Mouse (Mus musculus) megakaryocyte, adult 5-6 weeks (primary cell): ENCODE data around the gene Dlg2. TPM values are rescaled to one million over a fixed set of nuclear protein-coding genes. Genes with fewer than 3 reads are reported as not detected.

Experiments
- ATAC-seq: 2 replicates; pipeline ENCODE4 v1.8.0; 2016; ENCODE audit warnings: mild to moderate bottlenecking, inconsistent platforms; ENCODE audit not compliant: poor library complexity, severe bottlenecking
- total RNA-seq, 2 experiments: library from RNA; stranded (forward) in 1 of 2; stranded (reverse) in 1 of 2; fragments of 153-499, 151-499 nt in 1 of 2; fragments of 221-1000, 200-1000 nt in 1 of 2; gene quantifications; 2 replicates each; pipeline versions ENCODE4 v1.2.3 to v1.2.4; 2015 to 2017

The Dlg2 gene
- total RNA-seq, 2 experiments from 2014 or later = 0.33 TPM; not detected in 1

- ATAC-seq = no peak
These were observed 1400.4 kb downstream of the Dlg2 start for GRCm38 (mm10) chr7:91876831-91877230.

GRCm38 (mm10) chr7:91877804-91878203, 1401.3 kb downstream of the Dlg2 start:
- no peak for ATAC-seq

GRCm38 (mm10) chr7:91886336-91886735, 1409.9 kb downstream of the Dlg2 start:
- ATAC-seq = no peak

- no peak for ATAC-seq
These were observed 1417.5 kb downstream of the Dlg2 start for GRCm38 (mm10) chr7:91893991-91894390.

GRCm38 (mm10) chr7:91896935-91897334, 1420.5 kb downstream of the Dlg2 start:
- ATAC-seq = no peak

- no peak for ATAC-seq
These were observed 1421.0 kb downstream of the Dlg2 start for GRCm38 (mm10) chr7:91897509-91897908.

- ATAC-seq = no peak
These were observed 1426.0 kb downstream of the Dlg2 start for GRCm38 (mm10) chr7:91902503-91902902.

GRCm38 (mm10) chr7:91916809-91917208, 1440.3 kb downstream of the Dlg2 start:
- ATAC-seq = no peak

- no peak for ATAC-seq
These were observed 1442.6 kb downstream of the Dlg2 start for GRCm38 (mm10) chr7:91919099-91919498.

- no peak for ATAC-seq
These were observed 1443.3 kb downstream of the Dlg2 start for GRCm38 (mm10) chr7:91919738-91920137.

- no peak for ATAC-seq
These were observed 1458.6 kb downstream of the Dlg2 start for GRCm38 (mm10) chr7:91934881-91935597.

GRCm38 (mm10) chr7:91936193-91936592, 1459.7 kb downstream of the Dlg2 start:
- ATAC-seq = no peak

GRCm38 (mm10) chr7:91943224-91943623, 1466.8 kb downstream of the Dlg2 start:
- ATAC-seq = no peak

- no peak for ATAC-seq
These were observed 1479.1 kb downstream of the Dlg2 start for GRCm38 (mm10) chr7:91955584-91955983.

GRCm38 (mm10) chr7:91962956-91963355, 1486.5 kb downstream of the Dlg2 start:
- no peak for ATAC-seq

- ATAC-seq = no peak
These were observed 1496.5 kb downstream of the Dlg2 start for GRCm38 (mm10) chr7:91972970-91973369.

- no peak for ATAC-seq
These were observed 1527.4 kb downstream of the Dlg2 start for GRCm38 (mm10) chr7:92003769-92004455.

GRCm38 (mm10) chr7:92005681-92006425, 1529.4 kb downstream of the Dlg2 start:
- no peak for ATAC-seq

GRCm38 (mm10) chr7:92008702-92009101, 1532.2 kb downstream of the Dlg2 start:
- no peak for ATAC-seq

GRCm38 (mm10) chr7:92024928-92025327, 1548.5 kb downstream of the Dlg2 start:
- no peak for ATAC-seq

- no peak for ATAC-seq
These were observed 1549.1 kb downstream of the Dlg2 start for GRCm38 (mm10) chr7:92025465-92026056.
